Mouse (Mus musculus): Measurements from ENCODE around the gene Tac4. TPM values are rescaled to one million over a fixed set of nuclear protein-coding genes. Genes with fewer than 3 reads are reported as not detected.

Gene Tac4
- total and polyA plus RNA-seq, 2 experiments from 2014 or later: not detected

DNA sequence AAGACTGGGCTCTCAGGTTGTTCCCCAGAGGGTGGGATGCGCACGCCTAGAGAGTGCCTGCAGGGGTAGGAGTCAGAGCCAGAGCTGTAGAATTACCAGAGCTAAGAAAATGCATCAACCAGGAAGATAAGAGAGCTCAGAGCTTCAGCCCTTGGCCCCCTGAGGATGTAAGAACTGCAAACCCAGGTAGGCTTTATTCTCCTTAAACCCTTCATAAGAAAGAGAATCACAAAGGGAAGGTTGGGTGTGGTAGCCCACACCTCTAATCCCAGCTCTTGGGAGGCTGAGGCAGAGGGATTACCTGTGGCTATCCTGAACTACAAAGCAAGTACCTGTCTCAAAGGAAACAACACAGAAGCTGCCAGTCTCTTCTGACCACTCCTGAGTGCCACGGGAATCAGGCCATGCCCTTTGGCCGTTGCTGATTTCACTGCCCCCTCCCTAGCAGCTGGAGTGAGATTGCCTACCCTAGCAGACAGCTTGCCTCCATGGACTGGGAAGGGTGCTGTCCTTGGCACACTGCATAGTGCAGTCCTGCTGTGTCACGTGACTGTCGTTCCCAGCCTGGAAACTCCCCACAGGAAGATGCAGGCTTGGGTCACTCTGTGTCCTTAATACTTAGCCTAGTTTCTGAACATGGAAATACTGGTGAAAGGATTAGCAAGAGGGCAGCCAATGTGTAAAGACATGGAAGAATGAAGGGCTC lies 5.4 kb downstream of the Tac4 start:
- DNase-seq (ENCODE audit: low spot score) (no peak), ATAC-seq (no peak)
- peaks cover 8% of the 10 kb centered on the region; the same call in 1 of the 2 replicates for H3K36me3 ChIP-seq (ENCODE audit: insufficient read depth, low read length)
- no peak overlapping the region for H3K9ac ChIP-seq (replicated peaks; ENCODE audit: low read length)
- H3K4me3 ChIP-seq (ENCODE audit: low read length): no peak overlapping the region
- peaks cover 9% of the 10 kb centered on the region; the same call in 1 of the 2 replicates for H3K4me1 ChIP-seq (ENCODE audit: insufficient read depth, low read length)
- H3K4me2 ChIP-seq (ENCODE audit: low read depth, low read length): no peak overlapping the region
- TF ChIP-seq CTCF (IDR thresholded peaks at IDR 0.05; ENCODE audit: low read depth): no peak
- WGBS: 52% methylated on average over 6 of the region's 6 CpGs
- H3K27ac ChIP-seq: no peak overlapping the region
- H3K27me3 ChIP-seq (ENCODE audit: insufficient read depth, low read length): no peaks in the 10 kb centered on the region
- H3K9me3 ChIP-seq (ENCODE audit: low read length): no peaks in the 10 kb centered on the region

DNA sequence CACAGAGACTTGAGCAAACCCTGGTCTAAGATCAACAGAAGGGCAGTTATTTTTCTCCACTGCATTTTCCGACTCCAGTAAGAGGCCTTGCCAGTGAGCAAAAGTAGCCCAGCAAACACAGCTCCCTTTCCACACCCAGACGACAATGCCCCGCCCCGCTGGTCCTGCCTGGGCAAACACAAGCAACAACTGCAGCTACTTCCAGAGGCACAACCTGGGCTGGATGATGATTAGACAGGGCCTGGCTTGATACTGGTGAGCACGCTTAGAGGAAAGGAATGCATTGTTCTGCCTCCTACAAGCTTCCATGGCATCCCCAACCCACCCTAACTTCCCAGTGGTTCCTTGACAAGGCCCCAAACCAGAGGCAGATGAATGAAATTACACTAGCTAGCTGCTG lies 12.3 kb downstream of the Tac4 start:
- 86% methylated on average over 5 of the region's 5 CpGs for WGBS

DNA sequence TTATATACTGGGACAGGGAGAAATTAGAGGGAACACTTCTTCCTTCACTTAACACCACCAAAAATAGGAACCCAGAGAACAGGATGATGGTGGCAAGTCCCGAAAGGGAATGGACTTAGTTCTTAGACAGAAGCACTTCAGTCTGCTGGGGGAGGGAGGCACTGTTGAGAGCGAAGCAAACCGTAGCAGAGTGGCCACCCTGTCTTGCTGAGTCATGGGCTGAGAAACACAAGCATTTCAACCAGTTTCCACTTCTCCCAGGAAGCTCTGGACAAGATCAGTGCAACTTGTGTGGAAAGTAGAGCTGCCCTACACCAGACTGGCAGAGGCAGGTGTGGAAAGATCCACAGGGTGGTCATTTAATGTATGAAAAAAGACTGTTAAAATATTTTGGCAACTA lies 13.3 kb downstream of the Tac4 start:
- DNase-seq (ENCODE audit: low spot score) (no peak), ATAC-seq (no peak)
- Histone ChIP-seq H3K27me3 (ENCODE audit: insufficient read depth, low read length) (no peaks in the 10 kb centered on the region), H3K4me3 (ENCODE audit: low read length) (no peak overlapping the region), H3K27ac (no peak overlapping the region), H3K9ac (replicated peaks; ENCODE audit: low read length) (no peak overlapping the region), H3K4me2 (ENCODE audit: low read depth, low read length) (no peak overlapping the region), H3K4me1 (ENCODE audit: insufficient read depth, low read length) (no peaks in the 10 kb centered on the region), H3K36me3 (ENCODE audit: insufficient read depth, low read length) (peaks cover 73% of the 10 kb centered on the region), H3K9me3 (ENCODE audit: low read length) (no peaks in the 10 kb centered on the region)
- 87% methylated on average over 3 of the region's 3 CpGs for WGBS
- TF ChIP-seq CTCF (IDR thresholded peaks at IDR 0.05; ENCODE audit: low read depth): no peak

More for the DNA sequence above, 12.3 kb downstream of the Tac4 start:
- no peak for TF ChIP-seq CTCF (IDR thresholded peaks at IDR 0.05; ENCODE audit: low read depth)
- no peak for DNase-seq (ENCODE audit: low spot score)
- H3K4me1 ChIP-seq (ENCODE audit: insufficient read depth, low read length): no peaks in the 10 kb centered on the region
- H3K36me3 ChIP-seq (ENCODE audit: insufficient read depth, low read length): peaks cover 64% of the 10 kb centered on the region
- H3K4me2 ChIP-seq (ENCODE audit: low read depth, low read length): no peak overlapping the region
- H3K4me3 ChIP-seq (ENCODE audit: low read length): no peak overlapping the region
- no peak for ATAC-seq
- no peak overlapping the region for H3K27ac ChIP-seq
- H3K9me3 ChIP-seq (ENCODE audit: low read length): no peaks in the 10 kb centered on the region
- H3K9ac ChIP-seq (replicated peaks; ENCODE audit: low read length): no peak overlapping the region
- no peaks in the 10 kb centered on the region for H3K27me3 ChIP-seq (ENCODE audit: insufficient read depth, low read length)

DNA sequence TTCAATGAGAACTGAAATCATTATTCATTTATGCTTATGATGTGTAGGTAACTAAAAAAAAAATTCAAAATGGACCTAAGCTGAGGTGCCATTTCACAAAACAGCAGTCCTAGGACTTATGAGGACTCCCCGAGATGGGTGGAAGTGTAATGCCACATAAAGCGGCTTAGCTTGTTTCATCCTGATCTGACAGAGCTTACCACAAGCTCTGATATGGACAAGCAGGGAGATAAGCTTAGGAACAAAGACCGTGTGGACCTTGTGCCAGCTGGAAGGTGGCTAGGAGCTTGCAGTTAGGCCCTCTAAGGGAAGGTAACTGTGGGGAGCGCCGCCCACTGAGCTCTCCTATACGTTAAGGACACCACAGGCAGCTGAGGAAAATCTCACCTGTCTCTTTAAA lies 14.7 kb downstream of the Tac4 start:
- Histone ChIP-seq H3K27ac (no peak overlapping the region), H3K9me3 (ENCODE audit: low read length) (no peaks in the 10 kb centered on the region), H3K4me3 (ENCODE audit: low read length) (no peak overlapping the region), H3K4me1 (ENCODE audit: insufficient read depth, low read length) (no peaks in the 10 kb centered on the region), H3K4me2 (ENCODE audit: low read depth, low read length) (no peak overlapping the region), H3K36me3 (ENCODE audit: insufficient read depth, low read length) (peaks cover 81% of the 10 kb centered on the region), H3K9ac (replicated peaks; ENCODE audit: low read length) (no peak overlapping the region), H3K27me3 (ENCODE audit: insufficient read depth, low read length) (no peaks in the 10 kb centered on the region)
- DNase-seq (ENCODE audit: low spot score): no peak
- WGBS: 93% methylated on average over 6 of the region's 6 CpGs
- no peak for ATAC-seq
- no peak for TF ChIP-seq CTCF (IDR thresholded peaks at IDR 0.05; ENCODE audit: low read depth)

DNA sequence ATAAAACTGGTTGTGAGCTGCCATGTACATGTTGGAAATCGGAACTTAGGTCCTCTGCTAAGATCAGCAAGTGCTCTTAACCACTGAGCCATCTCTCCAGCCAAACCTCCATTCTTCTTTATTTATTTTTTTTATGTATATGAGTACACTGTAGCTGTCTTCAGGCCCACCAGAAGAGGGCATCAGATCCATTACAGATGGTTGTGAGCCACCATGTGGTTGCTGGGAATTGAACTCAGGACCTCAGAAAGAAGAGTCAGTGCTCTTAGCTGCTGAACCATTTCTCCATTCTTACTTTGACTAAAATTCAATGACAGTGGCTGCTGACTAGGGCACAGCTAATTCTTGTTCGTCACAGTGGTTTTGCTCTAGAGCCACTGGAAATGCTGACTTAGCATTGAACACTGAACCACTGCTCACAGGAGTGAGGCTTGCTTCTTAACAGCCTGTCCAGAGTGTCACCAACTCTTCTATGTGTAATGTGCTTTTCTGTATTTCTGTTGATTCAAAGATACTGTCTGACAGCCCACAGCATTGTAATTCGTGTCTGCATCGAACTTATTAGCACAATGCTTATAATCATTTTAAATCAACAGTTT lies 17.8 kb downstream of the Tac4 start:
- WGBS: 89% methylated on average over 4 of the region's 4 CpGs
- ATAC-seq (no peak), DNase-seq (ENCODE audit: low spot score) (no peak)
- Histone ChIP-seq H3K36me3 (ENCODE audit: insufficient read depth, low read length) (peaks cover 79% of the 10 kb centered on the region), H3K4me2 (ENCODE audit: low read depth, low read length) (no peak overlapping the region), H3K9me3 (ENCODE audit: low read length) (no peaks in the 10 kb centered on the region), H3K4me1 (ENCODE audit: insufficient read depth, low read length) (no peaks in the 10 kb centered on the region), H3K27ac (no peak overlapping the region), H3K27me3 (ENCODE audit: insufficient read depth, low read length) (no peaks in the 10 kb centered on the region), H3K4me3 (ENCODE audit: low read length) (no peak overlapping the region), H3K9ac (replicated peaks; ENCODE audit: low read length) (no peak overlapping the region)
- TF ChIP-seq CTCF (IDR thresholded peaks at IDR 0.05; ENCODE audit: low read depth): peak; percentile 22; the same call in 1 of the 2 replicates

DNA sequence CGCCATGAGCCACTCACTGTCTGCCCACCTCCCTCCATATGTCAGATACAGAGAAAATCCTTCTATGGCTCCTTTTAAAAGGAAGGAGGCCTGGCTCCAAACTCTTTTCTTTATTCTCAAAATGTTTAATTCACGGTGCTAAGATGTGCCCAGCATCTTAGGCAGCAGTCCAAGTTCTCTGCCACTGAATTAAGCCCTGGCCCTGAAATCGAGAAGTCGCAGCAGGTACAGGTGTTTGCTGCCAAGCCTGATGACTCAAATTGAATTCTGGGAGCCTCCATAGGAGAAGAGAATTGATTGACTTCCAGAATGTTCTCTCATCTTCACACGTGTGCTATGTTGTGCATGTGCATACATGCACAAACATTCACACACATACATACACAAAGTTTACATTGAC lies 21.0 kb downstream of the Tac4 start:
- no peak for TF ChIP-seq CTCF (IDR thresholded peaks at IDR 0.05; ENCODE audit: low read depth)
- Histone ChIP-seq H3K36me3 (ENCODE audit: insufficient read depth, low read length) (peaks cover 64% of the 10 kb centered on the region), H3K27ac (no peak overlapping the region), H3K9ac (replicated peaks; ENCODE audit: low read length) (no peak overlapping the region), H3K4me3 (ENCODE audit: low read length) (no peak overlapping the region), H3K9me3 (ENCODE audit: low read length) (no peaks in the 10 kb centered on the region), H3K4me1 (ENCODE audit: insufficient read depth, low read length) (no peaks in the 10 kb centered on the region), H3K27me3 (ENCODE audit: insufficient read depth, low read length) (no peaks in the 10 kb centered on the region), H3K4me2 (ENCODE audit: low read depth, low read length) (no peak overlapping the region)
- 79% methylated on average over 5 of the region's 5 CpGs for WGBS
- ATAC-seq: no peak
- no peak for DNase-seq (ENCODE audit: low spot score)

DNA sequence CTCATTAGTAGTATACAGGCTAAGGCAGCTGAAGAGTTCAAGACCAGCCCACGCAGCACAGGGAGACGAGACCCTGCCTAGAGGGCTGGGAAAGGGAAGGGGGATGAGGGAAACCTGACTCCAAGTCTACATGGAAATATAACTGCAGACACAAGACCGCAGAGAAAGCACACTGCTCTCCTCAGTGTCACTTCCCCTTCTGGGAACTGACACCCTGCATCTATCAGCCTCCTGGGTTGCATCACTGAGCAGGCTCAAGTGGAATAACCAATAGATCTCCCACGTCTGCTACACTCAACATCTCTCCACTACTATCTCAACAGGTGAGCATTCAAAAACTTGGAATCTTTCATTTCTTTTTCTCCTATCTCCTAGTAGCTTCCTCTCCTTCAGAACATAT lies 30.7 kb downstream of the Tac4 start:
- Histone ChIP-seq H3K4me1 (ENCODE audit: insufficient read depth, low read length) (no peaks in the 10 kb centered on the region), H3K27ac (no peak overlapping the region), H3K27me3 (ENCODE audit: insufficient read depth, low read length) (no peaks in the 10 kb centered on the region), H3K9ac (replicated peaks; ENCODE audit: low read length) (no peak overlapping the region), H3K4me3 (ENCODE audit: low read length) (no peak overlapping the region), H3K36me3 (ENCODE audit: insufficient read depth, low read length) (peaks cover 42% of the 10 kb centered on the region; the same call in 1 of the 2 replicates), H3K4me2 (ENCODE audit: low read depth, low read length) (no peak overlapping the region), H3K9me3 (ENCODE audit: low read length) (no peaks in the 10 kb centered on the region)
- 72% methylated on average over 4 of the region's 4 CpGs for WGBS
- ATAC-seq (no peak), DNase-seq (ENCODE audit: low spot score) (no peak)
- TF ChIP-seq CTCF (IDR thresholded peaks at IDR 0.05; ENCODE audit: low read depth): no peak

Measured in hindbrain, postnatal 0 days (tissue).